Mouse (Mus musculus) bone marrow, adult 2 months (tissue): ENCODE measurements around the gene Rps27.

Experiments
- CTCF ChIP-seq: fragments of 200-500 bp; IDR thresholded peaks from 2 replicates; pipeline ENCODE4 v1.5.1; 2011; ENCODE audit warnings: low read length, control low read depth; ENCODE audit not compliant: control insufficient read depth, insufficient read depth
- POLR2A ChIP-seq: fragments of 200-500 bp; IDR thresholded peaks from 2 replicates; pipeline ENCODE4 v1.6.1; 2011; ENCODE audit warnings: low read depth, mild to moderate bottlenecking, control low read depth, low read length, borderline replicate concordance; ENCODE audit not compliant: control insufficient read depth

DNA sequence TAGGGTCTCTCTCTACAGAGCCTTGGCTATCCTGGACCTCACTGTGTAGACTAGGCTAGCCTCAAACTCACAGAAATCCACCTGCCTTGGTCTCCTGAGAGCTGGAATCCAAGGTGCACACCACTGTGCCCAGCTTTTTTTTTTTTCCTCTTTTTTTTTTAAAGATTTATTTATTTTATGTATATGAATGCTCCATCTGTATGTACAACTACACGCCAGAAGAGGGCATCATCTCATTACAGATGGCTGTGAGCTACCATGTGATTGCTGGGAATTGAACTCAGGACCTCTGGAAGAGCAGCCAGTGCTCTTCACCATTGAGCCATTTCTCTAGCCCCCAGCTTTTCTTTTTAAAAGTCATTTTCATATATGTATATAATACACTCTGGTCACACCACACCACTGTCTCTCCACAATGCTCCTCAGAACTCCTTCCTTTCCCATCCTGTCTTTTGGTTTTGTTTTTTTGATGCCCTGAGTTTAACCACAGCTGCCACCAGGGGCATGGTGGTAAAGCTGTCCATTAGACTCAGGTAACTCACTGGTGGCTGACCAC lies 2.5 kb upstream of the Rps27 start:
- TF ChIP-seq POLR2A (no peak), CTCF (no peak)
